2 mouse cellular contexts compared by ENCODE assay signal in genomic region chr9:57233767-57234166, GRCm38 (mm10).
A peak's percentile ranks its signal among the peaks of the same experiment; 100 is the strongest.
TF ChIP-seq lines count a peak whose summit lies in the region.

No protein-coding gene starts in this region.

TF ChIP-seq in MEL, 35 proteins besides CTCF, POLR2A, EP300 and RAD21 (continued from another document):
- TF ChIP-seq TCF12 (IDR thresholded peaks at IDR 0.05; ENCODE audit: low read depth, low read length), result no peak

TF ChIP-seq in myocyte, 11 proteins besides CTCF, POLR2A, EP300 and RAD21 (continued from another document):
- no peak for TF ChIP-seq MYOD1 (IDR thresholded peaks at IDR 0.05; ENCODE audit: control insufficient read depth in 1 of 3, insufficient read length in 2 of 3, low read depth in 2 of 3)
- TF ChIP-seq POLR2AphosphoS2 (IDR thresholded peaks at IDR 0.05; ENCODE audit: insufficient read length, low read depth), result no peak
- peak; percentile 51 for TF ChIP-seq USF1 (IDR thresholded peaks at IDR 0.05; ENCODE audit: low read depth)
TF ChIP-seq in myocyte: peak in this region for 2.
